Mouse (Mus musculus) monocyte, adult 5-6 weeks (primary cell): ENCODE measurements around the gene Samd8. TPM values are rescaled to one million over a fixed set of nuclear protein-coding genes. Genes with fewer than 3 reads are reported as not detected.
A peak's percentile ranks its signal among the peaks of the same experiment; 100 is the strongest.

Experiments
- ATAC-seq: fragments of 153-309, 156-312 bp; replicated peaks from 2 replicates; pipeline ENCODE4 v1.8.0; 2017; ENCODE audit warnings: mild to moderate bottlenecking; ENCODE audit not compliant: low TSS enrichment, insufficient number of reproducible peaks, severe bottlenecking, poor library complexity, low FRiP score
- total RNA-seq: library from RNA; stranded (forward); fragments of 200-1000, 200-491, 200-594 nt; gene quantifications from 3 replicates; pipeline ENCODE4 v1.2.3, GENCODE M21; 2017

Gene Samd8
- 20.8 to 25.1 TPM (median 22.3 TPM) in 3 replicates for total RNA-seq

GRCm38 (mm10) chr14:21750008-21750880, at the start of gene Samd8:
Gene Samd8, plus strand, starts transcription at chr14:21750531.
- ATAC-seq, result peak; percentile 49

DNA sequence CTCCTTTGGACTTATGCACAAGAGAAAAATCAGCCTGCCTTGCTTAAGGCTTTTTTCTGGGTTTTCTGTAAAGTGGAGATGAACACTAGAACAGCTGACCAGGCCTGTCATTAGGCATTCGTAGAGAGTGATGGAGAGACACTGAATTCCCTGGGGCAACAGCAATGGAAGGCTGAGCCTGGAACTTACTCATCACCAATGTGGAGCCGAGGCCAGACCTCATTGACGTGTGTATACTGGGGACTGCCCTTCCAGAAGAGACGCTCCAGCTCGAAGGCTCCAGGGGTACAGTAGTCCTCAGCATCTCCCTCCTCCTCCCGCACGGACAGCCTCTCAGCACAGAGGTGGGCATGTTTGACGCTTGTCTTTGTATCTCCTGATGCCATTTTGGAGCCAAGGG, 47.6 kb upstream of the Samd8 start:
- no peak for ATAC-seq

- no peak for ATAC-seq
Observed at GRCm38 (mm10) chr14:21703255-21703654, 47.1 kb upstream of the Samd8 start.

GRCm38 (mm10) chr14:21705462-21705861, 44.9 kb upstream of the Samd8 start:
- ATAC-seq, result no peak; the same call in 1 of the 2 replicates

DNA sequence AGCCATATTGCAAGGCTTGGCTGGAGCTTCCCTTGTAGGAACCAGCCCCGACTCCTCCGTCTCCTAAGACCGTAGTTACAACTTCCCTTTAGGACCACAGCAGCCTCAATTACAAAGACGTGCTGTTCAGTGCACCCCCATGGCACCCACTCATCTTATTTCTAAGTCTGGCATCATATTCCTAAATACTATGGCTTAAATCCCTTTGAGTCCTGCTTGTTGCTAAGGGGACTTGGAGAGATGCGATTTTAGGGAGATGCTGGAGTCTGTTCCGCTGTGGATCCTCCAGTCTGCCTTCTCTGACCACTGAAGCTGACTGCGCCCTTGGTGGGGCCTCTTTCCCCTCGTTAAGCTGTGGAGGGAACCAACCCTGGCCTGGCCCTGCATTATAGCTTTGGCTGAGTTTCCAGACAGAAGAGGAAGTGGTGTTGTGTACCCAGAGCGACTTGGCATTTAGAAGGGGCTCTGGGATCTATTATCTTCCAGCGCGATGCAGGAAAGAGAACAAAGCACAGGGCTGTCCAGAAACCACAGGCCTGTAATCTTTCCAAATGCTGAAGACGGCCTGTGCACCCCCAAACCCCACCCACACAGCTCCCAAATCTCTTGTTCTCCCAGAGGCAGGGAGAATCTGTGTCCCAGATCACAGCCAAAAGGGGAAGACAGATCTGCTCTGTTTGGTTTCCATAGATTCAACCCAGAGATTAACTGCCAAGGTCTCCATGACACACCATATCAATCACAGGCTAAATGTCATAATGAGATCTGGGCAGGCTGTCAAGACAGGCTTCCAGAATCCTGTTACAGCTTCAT, 43.4 kb upstream of the Samd8 start:
- ATAC-seq, result peak; percentile 92

DNA sequence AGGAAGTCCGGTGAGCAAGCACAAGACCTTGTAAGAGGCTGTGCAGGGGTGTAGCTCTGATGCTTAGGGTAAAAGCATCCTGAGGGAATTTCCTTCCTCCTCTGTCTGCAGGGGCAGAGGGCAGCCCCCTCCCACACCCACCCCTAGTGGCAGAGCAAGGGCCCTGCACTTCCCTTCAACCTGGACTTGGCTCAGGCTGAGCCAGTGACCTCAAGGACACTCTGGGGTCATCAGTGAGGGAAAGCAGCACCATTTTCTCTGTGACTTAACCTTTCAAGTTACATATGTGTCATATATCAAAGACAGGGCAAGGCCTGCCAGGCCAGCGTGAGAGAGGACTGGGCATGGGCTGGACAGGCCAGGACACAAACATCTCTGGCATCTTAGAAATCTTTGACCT, 40.8 kb upstream of the Samd8 start:
- ATAC-seq, result no peak

- no peak for ATAC-seq
Observed at GRCm38 (mm10) chr14:21711231-21711630, 39.1 kb upstream of the Samd8 start.

- ATAC-seq, result no peak
Observed at GRCm38 (mm10) chr14:21714486-21714885, 35.8 kb upstream of the Samd8 start, which contains the start of gene Dupd1. Gene Dupd1, minus strand, starts transcription at chr14:21714576.

GRCm38 (mm10) chr14:21719646-21720383, 30.5 kb upstream of the Samd8 start:
- ATAC-seq, result no peak

DNA sequence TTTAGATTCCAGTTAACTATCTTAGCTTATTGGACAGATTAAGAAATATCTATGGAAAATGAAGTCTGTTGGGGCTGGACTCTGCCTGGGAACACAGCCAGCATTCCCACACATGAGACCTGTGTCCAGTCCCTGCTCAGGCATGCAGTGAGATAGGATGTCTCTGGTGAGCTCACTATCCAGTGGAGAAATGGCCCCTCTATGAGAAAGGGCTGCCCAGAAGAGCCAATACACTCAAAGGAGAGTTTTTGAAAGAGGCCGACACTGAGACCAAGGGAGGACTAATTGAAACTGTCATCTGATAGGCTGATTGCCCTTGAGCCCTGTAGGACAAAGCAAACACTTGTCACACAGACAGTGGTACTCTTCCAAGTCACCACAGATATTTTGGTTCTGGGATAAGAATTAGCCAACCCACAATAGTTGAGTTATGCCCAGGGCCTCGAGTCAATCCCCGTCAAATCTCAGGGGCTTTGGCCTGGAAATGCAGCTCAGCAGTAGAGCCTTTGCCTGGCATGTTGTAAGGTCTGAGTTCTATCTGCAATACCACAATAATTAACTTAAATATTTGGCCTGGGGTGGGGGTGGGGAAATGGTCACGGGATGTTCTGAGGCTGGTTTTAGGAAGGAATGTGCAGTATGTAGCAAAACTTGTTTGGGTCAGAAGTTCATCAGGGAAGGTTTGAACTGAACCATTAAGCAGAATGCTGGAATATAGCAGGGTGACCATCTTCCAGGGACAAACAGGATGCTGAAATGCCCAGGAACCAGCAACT, 29.7 kb upstream of the Samd8 start:
- no peak for ATAC-seq

GRCm38 (mm10) chr14:21722021-21722698, 28.2 kb upstream of the Samd8 start:
- no peak for ATAC-seq

- no peak for ATAC-seq
Observed at GRCm38 (mm10) chr14:21729031-21729732, 21.1 kb upstream of the Samd8 start.

DNA sequence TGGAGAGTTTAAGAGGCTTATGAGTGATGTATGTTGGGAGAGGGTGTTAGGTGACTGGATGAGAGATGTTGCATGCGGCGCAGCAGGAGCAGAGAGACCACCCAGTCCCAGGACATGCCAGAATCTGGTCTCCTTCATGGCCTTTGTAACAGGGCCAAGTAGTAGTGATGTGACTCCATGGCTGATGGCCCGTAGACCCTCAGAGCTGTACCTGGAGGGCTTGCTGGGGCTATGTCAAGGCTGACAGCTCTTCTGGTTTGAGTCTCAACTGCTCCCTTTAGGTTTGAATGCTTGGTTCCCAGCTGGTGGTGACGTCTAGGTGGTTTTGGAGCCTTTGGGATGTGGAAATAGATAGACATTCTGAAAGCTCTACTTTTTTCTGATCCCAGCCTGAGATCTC, 20.4 kb upstream of the Samd8 start:
- ATAC-seq, result no peak

DNA sequence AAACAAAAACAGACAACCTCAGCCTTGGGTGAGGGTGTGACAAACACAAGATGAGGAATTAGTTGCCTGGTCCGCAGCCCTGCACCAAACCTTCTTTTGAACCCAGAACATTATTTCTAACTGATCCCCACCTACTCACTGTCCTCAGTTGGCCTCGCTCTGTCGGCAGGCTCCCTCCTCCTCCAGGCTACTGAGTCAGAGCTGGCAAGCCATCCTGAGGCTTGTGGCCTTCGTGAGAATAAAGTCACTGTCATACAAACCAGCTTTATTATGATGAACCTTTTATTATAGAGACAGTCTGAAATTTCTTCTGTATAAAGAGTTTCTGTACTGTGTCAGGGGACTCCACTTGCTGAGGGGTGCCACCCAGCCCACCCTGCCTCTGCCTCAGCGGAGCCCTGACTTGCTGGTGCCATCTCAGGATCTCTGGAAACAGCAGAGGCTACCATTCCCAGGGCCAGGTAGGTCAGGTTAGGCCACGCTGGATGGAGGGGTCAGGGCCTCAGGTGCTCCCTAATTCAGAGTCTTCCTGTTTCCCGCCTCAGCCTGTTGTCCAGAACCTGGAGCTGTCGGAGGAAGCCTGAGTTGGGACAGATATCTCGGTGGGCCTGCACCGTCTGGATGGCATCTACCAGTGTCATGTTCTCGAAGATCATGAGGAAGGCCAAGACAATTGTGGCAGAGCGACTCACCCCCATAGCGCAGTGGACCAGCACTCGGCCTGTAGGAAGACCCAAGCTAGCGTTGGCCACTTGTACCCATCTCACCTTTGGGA, 17.0 kb upstream of the Samd8 start:
- no peak for ATAC-seq

DNA sequence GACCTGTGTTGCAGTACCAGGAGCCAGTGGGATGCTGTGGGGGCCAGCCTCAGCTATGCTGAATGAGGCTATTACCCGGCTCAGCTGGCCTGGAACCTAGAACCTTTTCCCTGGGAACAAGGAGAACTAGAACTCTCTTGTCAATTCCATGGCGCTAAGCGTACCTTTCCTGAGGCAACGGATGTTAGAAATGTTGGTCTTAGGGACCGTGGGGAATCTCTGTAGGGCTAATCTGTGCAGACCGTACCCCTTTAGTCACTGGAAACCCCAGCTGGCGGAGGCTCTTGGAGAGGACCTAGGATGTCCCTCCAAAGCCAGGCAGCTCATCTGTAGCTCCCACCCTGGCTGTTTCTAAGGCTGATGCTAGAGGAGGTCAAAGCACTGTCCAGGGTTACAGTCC, 10.0 kb upstream of the Samd8 start:
- no peak for ATAC-seq

DNA sequence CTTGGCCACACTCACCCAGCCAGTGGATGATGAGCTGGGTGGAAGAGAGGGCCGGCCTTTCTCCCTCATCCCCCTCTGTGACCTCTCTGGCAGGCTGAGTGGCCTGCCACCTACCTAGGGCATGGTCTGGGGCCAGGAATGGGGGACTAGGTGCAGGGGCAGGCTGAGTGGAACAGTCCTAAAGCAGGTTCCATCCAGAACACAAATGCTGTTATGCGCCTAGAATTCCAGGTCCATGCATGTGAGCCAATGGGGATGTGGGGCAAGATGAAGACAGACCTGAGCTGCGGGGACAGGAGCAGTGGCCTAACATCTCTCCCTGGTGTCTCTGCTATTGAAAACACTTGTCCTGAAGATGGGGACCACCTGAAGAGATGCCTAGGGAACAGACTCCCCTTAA, 9.0 kb upstream of the Samd8 start:
- ATAC-seq, result no peak

GRCm38 (mm10) chr14:21741786-21742185, 8.5 kb upstream of the Samd8 start:
- peak; percentile 54 for ATAC-seq
